8 mouse cellular contexts compared by ENCODE assay signal in the genomic region with DNA sequence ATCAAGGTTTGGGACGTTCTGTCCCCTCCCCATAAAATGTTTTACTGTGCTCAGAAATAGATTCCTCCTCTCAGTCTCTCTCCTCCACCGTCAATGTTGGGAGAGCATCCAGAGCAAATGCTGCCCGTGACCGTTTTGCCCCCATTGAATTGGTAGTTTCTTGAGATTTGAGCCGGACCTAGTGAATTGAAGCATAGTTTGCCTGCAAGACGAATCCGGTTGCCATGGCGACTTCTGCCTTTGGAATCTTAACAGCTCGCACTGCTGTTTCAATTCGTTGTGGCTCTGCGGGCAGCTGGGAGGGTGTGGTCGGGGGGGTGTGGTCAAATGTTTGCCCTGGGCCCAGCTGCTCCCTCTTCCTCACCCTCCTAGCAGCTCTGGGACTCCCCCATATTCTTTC. TPM values are rescaled to one million over a fixed set of nuclear protein-coding genes. Genes with fewer than 3 reads are reported as not detected.
A peak's percentile ranks its signal among the peaks of the same experiment; 100 is the strongest.
DNase-seq lines count a peak whose midpoint lies in the region.

No protein-coding gene starts in this region.

- H3K4me1 ChIP-seq in hindbrain, embryonic 10.5 days (replicated peaks): peaks cover 47% of the 10 kb centered on the region

- peak; percentile 83 for DNase-seq in NIH3T3 (ENCODE audit: low read depth)
- peak; percentile 55 for DNase-seq in cerebellum, adult 9-11 months
- DNase-seq in frontal cortex, adult 2 months (ENCODE audit: extremely low spot score in 1 of 2, low spot score in 1 of 2): peak; percentile 57 to 74
- peak; percentile 89 for DNase-seq in hindbrain, embryonic 10.5 days (ENCODE audit: low spot score)
- DNase-seq in layer of hippocampus, postnatal 14 days (ENCODE audit: low spot score in 2 of 2): peak; percentile 42 to 79
- DNase-seq in lung, postnatal 10 days: peak; percentile 83
- peak; percentile 62 for DNase-seq in ovary, postnatal 36 days (ENCODE audit: low spot score)
- DNase-seq in yolk sac, embryonic 10.5 days (ENCODE audit: low spot score): peak; percentile 72

- H3K27me3 ChIP-seq in hindbrain, embryonic 10.5 days (ENCODE audit: insufficient read depth, poor library complexity, severe bottlenecking): peaks cover 26% of the 10 kb centered on the region

- H3K36me3 ChIP-seq in hindbrain, embryonic 10.5 days: no peaks in the 10 kb centered on the region

- peak overlapping the region; percentile 95 for H3K27ac ChIP-seq in hindbrain, embryonic 10.5 days

- peak overlapping the region; percentile 91 for H3K4me3 ChIP-seq in hindbrain, embryonic 10.5 days

- 1% methylated on average over 12 of the region's 12 CpGs for WGBS in hindbrain, embryonic 10.5 days

- H3K9me3 ChIP-seq in hindbrain, embryonic 10.5 days: no peaks in the 10 kb centered on the region

RNA-seq across cellular contexts. Expression of gene Daam1, which starts 1.3 kb away (rescaled TPM):
- 25.5 and 27.2 TPM in 2 replicates for polyA plus RNA-seq in frontal cortex, adult 2 months (2012; rRNA removed)
- polyA plus RNA-seq in hindbrain, embryonic 10.5 days (2016; fragmentation: Nextera tagmentation; extraction: Ambion mirVana): 8.4 and 11.6 TPM in 2 replicates
- 10 to 100 TPM; 77.3 to 83.6 TPM for total RNA-seq in layer of hippocampus, postnatal 14 days (2021)

Comparison
In these comparisons a context has a peak if more than half of its experiments do, and no peak if none do; other contexts are left out.
1. Peak in every context shown above with its lines: DNase-seq, H3K4me3 ChIP-seq and H3K27ac ChIP-seq.